Comparison of ENCODE assay signal across 10 mouse cellular contexts in genomic region chr2:170291841-170292655, GRCm38 (mm10).
DNase-seq lines count a peak whose midpoint lies in the region; ATAC-seq and TF ChIP-seq lines count a peak whose summit lies in the region.
"Had no signal": no experiment of that assay in that cellular context is flagged by ENCODE, and none has a peak within 500 bp of the region (broad histone marks: within the 10 kb centered on the region; RNA-seq: fewer than 3 reads in every experiment).

No protein-coding gene starts in this region.

- H3K27ac ChIP-seq in layer of hippocampus, adult 2 months = 0 out of 2 replicates have a peak overlapping the region, but pooled peaks have one; percentile 32
- peak overlapping the region; percentile 53 for H3K27ac ChIP-seq in embryonic facial prominence, embryonic 14.5 days (replicated peaks; ENCODE audit: low read depth, low read length)
- peak overlapping the region; percentile 91 for H3K27ac ChIP-seq in lung, embryonic 15.5 days
- H3K27ac ChIP-seq in thymus, adult 2 months (ENCODE audit: control insufficient read depth, insufficient read depth, low read length) = peak overlapping the region; percentile 92
- H3K27ac ChIP-seq: hindbrain, embryonic 14.5 days had no signal

- no peak for TF ChIP-seq POLR2A in thymus, adult 2 months (IDR thresholded peaks at IDR 0.05; ENCODE audit: control insufficient read depth, extremely low read depth, insufficient read depth, low read length, poor library complexity)

- no peak for TF ChIP-seq CTCF in layer of hippocampus, adult 2 months (conservative IDR thresholded peaks at IDR 0.05)
- no peak for TF ChIP-seq CTCF in thymus, adult 2 months (IDR thresholded peaks at IDR 0.05; ENCODE audit: borderline replicate concordance, control insufficient read depth, extremely low read depth, insufficient read depth, low read length, poor library complexity)

- ATAC-seq in embryonic facial prominence, embryonic 14.5 days (ENCODE audit: low read depth) = no peak
- peak; percentile 47; the same call in 1 of the 2 replicates for ATAC-seq in lung, embryonic 15.5 days (ENCODE audit: borderline replicate concordance, extremely low read depth, low FRiP score, low TSS enrichment)
- ATAC-seq in monocyte, adult 5-6 weeks (replicated peaks; ENCODE audit: insufficient number of reproducible peaks, low FRiP score, low TSS enrichment, poor library complexity, severe bottlenecking) = no peak

- H3K9ac ChIP-seq in embryonic facial prominence, embryonic 14.5 days (ENCODE audit: low read depth, low read length) = no peak overlapping the region
- no peak overlapping the region for H3K9ac ChIP-seq in lung, embryonic 15.5 days
- H3K9ac ChIP-seq: hindbrain, embryonic 14.5 days had no signal

- H3K4me2 ChIP-seq in embryonic facial prominence, embryonic 14.5 days (ENCODE audit: low read depth, low read length) = no peak overlapping the region
- peak overlapping the region; percentile 33 for H3K4me2 ChIP-seq in lung, embryonic 15.5 days
- H3K4me2 ChIP-seq: hindbrain, embryonic 14.5 days had no signal

- 23% methylated on average over 6 of the region's 6 CpGs for WGBS in embryonic facial prominence, embryonic 14.5 days
- WGBS in lung, embryonic 15.5 days = 11% methylated on average over 6 of the region's 6 CpGs
- WGBS in thymus, adult 2 months = 2% methylated on average over 6 of the region's 6 CpGs

- H3K36me3 ChIP-seq in embryonic facial prominence, embryonic 14.5 days (ENCODE audit: control insufficient read depth, insufficient read depth, low read length) = no peaks in the 10 kb centered on the region
- no peaks in the 10 kb centered on the region for H3K36me3 ChIP-seq in lung, embryonic 15.5 days
- H3K36me3 ChIP-seq in thymus, adult 2 months (ENCODE audit: control insufficient read depth, insufficient read depth, low read length) = no peaks in the 10 kb centered on the region

- no peaks in the 10 kb centered on the region for H3K9me3 ChIP-seq in embryonic facial prominence, embryonic 14.5 days (ENCODE audit: control insufficient read depth, low read length)
- no peaks in the 10 kb centered on the region for H3K9me3 ChIP-seq in lung, embryonic 15.5 days

- no peak for DNase-seq in layer of hippocampus, adult 2 months (ENCODE audit: low spot score in 2 of 2)
- DNase-seq in layer of hippocampus, postnatal 14 days (ENCODE audit: low spot score in 2 of 2) = no peak
- peak; percentile 56 for DNase-seq in embryonic facial prominence, embryonic 14.5 days (ENCODE audit: low spot score)
- peak; percentile 45 for DNase-seq in thymus, adult 2 months
- DNase-seq in gastrocnemius, postnatal 36 days = no peak
- no peak for DNase-seq in layer of hippocampus, adult 8-10 months (ENCODE audit: low spot score in 2 of 2)
- DNase-seq: right cerebral cortex, postnatal 14 days had no signal

- peaks cover 23% of the 10 kb centered on the region for H3K4me1 ChIP-seq in embryonic facial prominence, embryonic 14.5 days (ENCODE audit: control insufficient read depth, insufficient read depth, low read length)
- peaks cover 66% of the 10 kb centered on the region for H3K4me1 ChIP-seq in lung, embryonic 15.5 days
- H3K4me1 ChIP-seq in thymus, adult 2 months (replicated peaks; ENCODE audit: control insufficient read depth, insufficient read depth, low read length) = peaks cover 45% of the 10 kb centered on the region

- intact Hi-C loops in gastrocnemius, postnatal 36 days (cut with DNase I) = no loop called here

- H3K27me3 ChIP-seq in embryonic facial prominence, embryonic 14.5 days (replicated peaks; ENCODE audit: control insufficient read depth, insufficient read depth, low read length) = no peaks in the 10 kb centered on the region
- no peaks in the 10 kb centered on the region for H3K27me3 ChIP-seq in lung, embryonic 15.5 days
- no peaks in the 10 kb centered on the region for H3K27me3 ChIP-seq in thymus, adult 2 months (ENCODE audit: control insufficient read depth, insufficient read depth, low read length)

- no peak overlapping the region for H3K4me3 ChIP-seq in layer of hippocampus, adult 2 months
- no peak overlapping the region for H3K4me3 ChIP-seq in embryonic facial prominence, embryonic 14.5 days (ENCODE audit: low read depth, low read length)
- no peak overlapping the region for H3K4me3 ChIP-seq in lung, embryonic 15.5 days
- no peak overlapping the region for H3K4me3 ChIP-seq in thymus, adult 2 months (ENCODE audit: control insufficient read depth, insufficient read depth, low read length)

Comparison
In these comparisons a context has a peak if more than half of its experiments do, and no peak if none do; other contexts are left out.
1. DNase-seq: peak in embryonic facial prominence, embryonic 14.5 days (single experiment) and thymus, adult 2 months (single experiment); none in layer of hippocampus, adult 2 months (0 of 2), layer of hippocampus, postnatal 14 days (0 of 2), gastrocnemius, postnatal 36 days (0 of 2) and layer of hippocampus, adult 8-10 months (0 of 2).
2. H3K27ac ChIP-seq: peak in every context shown above with its lines; median percentile 92 in thymus, adult 2 months; 91 in lung, embryonic 15.5 days; 53 in embryonic facial prominence, embryonic 14.5 days; 32 in layer of hippocampus, adult 2 months.